Mouse (Mus musculus) heart, embryonic 11.5 days (tissue): ENCODE data around the gene Dnajc7. TPM values are rescaled to one million over a fixed set of nuclear protein-coding genes. Genes with fewer than 3 reads are reported as not detected.

Source experiments
- ATAC-seq: fragments of 200-750 bp; cut with Nextera tagmentation; replicated peaks from 2 replicates; pipeline ENCODE4 v1.8.0; 2017; ENCODE audit warnings: moderate library complexity; ENCODE audit not compliant: insufficient number of reproducible peaks, low FRiP score, low TSS enrichment
- H3K27ac ChIP-seq: fragments of 300-500 bp; sonication (generic); 2 replicates; pipeline ENCODE4 v1.5.1; 2014; ENCODE audit warnings: mild to moderate bottlenecking, low read depth, low read length
- H3K27me3 ChIP-seq: fragments of 300-500 bp; sonication (generic); 2 replicates; pipeline ENCODE4 v1.6.1; 2014; ENCODE audit warnings: mild to moderate bottlenecking, low read length, mixed read lengths; ENCODE audit not compliant: control insufficient read depth, insufficient read depth
- H3K36me3 ChIP-seq: fragments of 300-500 bp; sonication (generic); 2 replicates; pipeline ENCODE4 v1.6.1; 2014; ENCODE audit warnings: mild to moderate bottlenecking, low read length, moderate library complexity, mixed read lengths; ENCODE audit not compliant: control insufficient read depth, insufficient read depth
- H3K4me1 ChIP-seq: fragments of 300-500 bp; sonication (generic); 2 replicates; pipeline ENCODE4 v1.6.1; 2014; ENCODE audit warnings: low read length; ENCODE audit not compliant: control insufficient read depth, insufficient read depth
- H3K4me2 ChIP-seq: fragments of 300-500 bp; sonication (generic); 2 replicates; pipeline ENCODE4 v1.6.1; 2014; ENCODE audit warnings: mild to moderate bottlenecking, moderate library complexity
- H3K4me3 ChIP-seq: fragments of 300-500 bp; sonication (generic); 2 replicates; pipeline ENCODE4 v1.5.1; 2014; ENCODE audit warnings: low read depth, low read length
- H3K9ac ChIP-seq: fragments of 300-500 bp; sonication (generic); 2 replicates; pipeline ENCODE4 v1.6.1; 2014; ENCODE audit warnings: mild to moderate bottlenecking, low read depth, low read length, moderate library complexity
- H3K9me3 ChIP-seq: fragments of 300-500 bp; sonication (generic); replicated peaks from 2 replicates; pipeline ENCODE4 v1.6.1; 2016; ENCODE audit warnings: low read length; ENCODE audit not compliant: control insufficient read depth
- WGBS: fragments of 180-500 bp; shearing (Covaris S2); extraction: QIAGEN DNeasy Blood & Tissue Kit; methylation state at CpG from one replicate; pipeline ENCODE4 v1.1.7; 2014; ENCODE audit not compliant: insufficient replicate concordance; 5-methylcytosine and 5-hydroxymethylcytosine counted together
- polyA plus RNA-seq: library from polyadenylated mRNA; unstranded; fragments of >200 nt; fragmentation: Nextera tagmentation; extraction: Ambion mirVana; gene quantifications from 2 replicates; pipeline ENCODE4 v1.2.1, GENCODE M21; 2014

Gene Dnajc7
- polyA plus RNA-seq, 1 experiment from 2014 or later = 69.4 TPM

DNA sequence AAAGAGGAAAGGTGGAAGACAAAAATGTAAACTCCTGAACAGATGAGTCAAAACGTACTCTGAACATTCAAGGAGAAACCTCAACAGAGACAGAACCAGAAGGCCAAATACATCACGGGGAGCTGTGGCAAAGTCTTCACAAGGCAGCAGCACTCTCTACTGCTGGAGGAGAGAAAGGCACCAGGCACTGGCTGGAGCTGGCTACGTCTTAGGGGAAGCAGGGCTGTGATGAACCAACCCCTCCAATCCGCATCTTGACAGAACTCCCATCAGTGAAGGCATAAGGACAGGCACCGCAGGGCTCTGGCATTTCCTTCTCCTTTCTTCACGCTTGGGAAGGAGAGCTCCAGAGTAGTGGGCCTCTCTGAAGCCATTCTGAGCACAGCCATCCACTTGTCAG is 8.3 kb downstream of the Dnajc7 start:
- H3K27me3 ChIP-seq = no peaks in the 10 kb centered on the region
- no peak for ATAC-seq
- no peaks in the 10 kb centered on the region for H3K36me3 ChIP-seq
- H3K4me1 ChIP-seq = peaks cover 16% of the 10 kb centered on the region
- no peak overlapping the region for H3K9ac ChIP-seq
- WGBS = 88% methylated on average over 6 of the region's 6 CpGs
- no peak overlapping the region for H3K4me3 ChIP-seq
- no peak overlapping the region for H3K27ac ChIP-seq
- no peak overlapping the region for H3K4me2 ChIP-seq
- H3K9me3 ChIP-seq = no peaks in the 10 kb centered on the region

DNA sequence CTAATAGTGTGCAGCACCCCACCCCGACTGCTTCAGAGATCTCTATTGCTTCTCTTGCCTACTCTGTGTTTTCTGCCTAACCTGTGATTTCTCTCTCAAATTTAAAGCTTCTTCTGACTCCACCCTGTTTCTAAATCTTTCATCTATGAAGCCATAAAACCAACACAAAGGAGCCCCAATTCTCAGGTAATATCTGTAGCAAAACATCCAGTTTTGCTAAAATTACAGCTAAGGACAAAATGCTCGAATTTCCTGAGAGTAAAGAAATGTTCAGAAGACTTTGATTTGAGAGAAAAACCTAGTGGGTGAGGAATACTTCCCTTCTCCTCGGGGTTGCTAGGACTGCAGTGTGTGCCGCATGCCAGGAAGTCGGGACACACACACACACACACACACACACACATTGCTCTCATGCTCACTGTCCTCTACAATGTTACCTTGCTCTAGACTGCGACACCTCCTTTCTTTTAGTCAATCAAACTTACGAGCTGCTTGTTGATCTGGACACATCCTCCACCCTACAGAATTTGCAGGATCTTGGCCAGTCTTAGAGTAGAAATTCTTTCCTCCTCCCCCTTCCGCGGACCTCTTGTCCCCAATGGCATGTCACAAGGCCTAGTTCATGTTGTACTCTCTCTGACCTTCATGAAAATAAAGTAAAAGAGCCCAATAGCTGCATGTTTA is 9.8 kb downstream of the Dnajc7 start:
- Histone ChIP-seq H3K27ac (0 out of 2 replicates have a peak overlapping the region, but pooled peaks have one; percentile 38), H3K4me2 (no peak overlapping the region)
- 74% methylated on average over 9 of the region's 9 CpGs for WGBS

DNA sequence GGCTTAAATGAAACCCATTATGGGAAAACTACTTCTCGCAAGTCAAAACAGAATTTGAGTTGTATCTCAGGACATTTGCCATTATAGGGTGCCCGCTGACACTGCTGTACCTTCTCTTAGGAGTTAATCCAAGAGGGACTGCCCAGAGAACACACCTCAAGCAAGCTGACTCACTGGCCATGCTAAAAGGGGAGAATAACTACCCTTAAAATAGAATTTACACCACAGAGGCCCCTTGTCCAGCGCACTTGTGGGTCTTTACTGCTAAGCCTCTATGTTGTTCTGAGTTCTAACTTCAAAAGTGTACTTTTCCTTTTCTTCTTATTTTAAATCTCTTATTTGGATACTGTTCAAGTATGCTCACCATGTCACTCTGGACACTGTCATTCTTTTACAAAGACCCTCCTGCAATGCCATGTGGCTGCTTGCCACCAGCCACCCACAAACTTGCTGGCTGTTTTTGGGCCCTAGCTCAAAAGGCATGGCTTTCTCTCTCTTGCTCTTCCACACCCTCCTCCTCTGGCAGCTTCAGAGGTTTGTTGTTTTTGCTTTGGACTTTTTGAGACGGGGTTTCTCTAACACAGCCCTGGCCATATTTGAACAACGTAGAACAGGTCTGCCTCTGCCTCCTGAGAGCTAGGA is 10.5 kb downstream of the Dnajc7 start:
- H3K4me1 ChIP-seq = peaks cover 18% of the 10 kb centered on the region
- H3K4me3 ChIP-seq = no peak overlapping the region
- no peak for ATAC-seq
- H3K9ac ChIP-seq = no peak overlapping the region; the same call in 1 of the 2 replicates
- no peaks in the 10 kb centered on the region for H3K36me3 ChIP-seq
- peak overlapping the region; percentile 38; the same call in 1 of the 2 replicates for H3K27ac ChIP-seq
- H3K9me3 ChIP-seq = no peaks in the 10 kb centered on the region
- no peaks in the 10 kb centered on the region for H3K27me3 ChIP-seq
- peak overlapping the region; percentile 9; the same call in 1 of the 2 replicates for H3K4me2 ChIP-seq
- 82% methylated on average over 5 of the region's 5 CpGs for WGBS

More for the DNA sequence above, 9.8 kb downstream of the Dnajc7 start:
- no peaks in the 10 kb centered on the region for H3K36me3 ChIP-seq
- H3K9ac ChIP-seq = no peak overlapping the region
- peaks cover 16% of the 10 kb centered on the region for H3K4me1 ChIP-seq
- no peak for ATAC-seq
- no peaks in the 10 kb centered on the region for H3K27me3 ChIP-seq
- no peak overlapping the region for H3K4me3 ChIP-seq
- H3K9me3 ChIP-seq = no peaks in the 10 kb centered on the region

DNA sequence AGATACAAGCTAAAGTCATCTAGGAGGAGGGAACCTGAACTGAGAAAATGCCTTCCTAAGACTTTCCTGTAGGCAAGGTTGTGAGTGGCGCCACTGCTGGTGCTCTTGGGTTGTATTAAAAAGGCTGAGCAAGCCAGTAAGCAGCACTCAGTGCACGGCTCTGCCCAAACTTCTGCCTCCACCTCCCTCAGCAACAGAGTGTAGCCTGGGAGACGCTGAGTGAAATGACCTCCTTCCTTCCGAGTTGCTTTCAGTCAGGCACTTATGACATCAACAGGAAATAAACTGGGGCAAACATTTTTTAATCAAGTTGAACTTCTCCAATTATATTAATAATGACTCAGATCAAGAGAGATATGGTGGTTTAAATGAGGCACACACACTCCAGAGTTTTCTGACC is 11.2 kb downstream of the Dnajc7 start:
- no peak for ATAC-seq
- Histone ChIP-seq H3K4me3 (no peak overlapping the region), H3K27me3 (no peaks in the 10 kb centered on the region), H3K27ac (no peak overlapping the region), H3K9ac (no peak overlapping the region), H3K4me1 (peaks cover 23% of the 10 kb centered on the region), H3K9me3 (no peaks in the 10 kb centered on the region), H3K36me3 (0 out of 2 replicates have a peak, but pooled peaks cover under 1% of the 10 kb centered on the region), H3K4me2 (no peak overlapping the region; the same call in 1 of the 2 replicates)
- WGBS = 66% methylated on average over 4 of the region's 4 CpGs

DNA sequence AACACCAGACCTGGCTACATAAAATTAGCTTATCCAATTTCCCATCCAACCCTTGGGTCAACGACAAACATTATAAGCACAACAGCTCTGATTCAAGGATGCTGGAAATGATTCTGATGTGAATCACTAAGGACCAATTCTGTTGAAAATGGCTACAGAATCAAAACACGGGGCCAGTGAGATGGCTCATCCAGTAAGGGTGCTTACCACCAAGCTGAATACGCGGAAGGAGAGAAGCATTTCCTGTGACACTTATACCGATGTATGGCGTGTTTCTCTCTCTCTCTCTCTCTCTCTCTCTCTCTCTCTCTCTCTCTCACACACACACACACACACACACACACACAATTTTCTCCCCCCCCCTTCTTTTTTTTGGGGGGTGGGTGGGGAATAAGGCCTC is 12.8 kb downstream of the Dnajc7 start:
- 93% methylated on average over 6 of the region's 6 CpGs for WGBS
- Histone ChIP-seq H3K9me3 (no peaks in the 10 kb centered on the region), H3K4me2 (no peak overlapping the region), H3K9ac (no peak overlapping the region), H3K27me3 (no peaks in the 10 kb centered on the region), H3K27ac (no peak overlapping the region), H3K4me3 (no peak overlapping the region), H3K4me1 (peaks cover 21% of the 10 kb centered on the region), H3K36me3 (0 out of 2 replicates have a peak, but pooled peaks cover 2% of the 10 kb centered on the region)
- ATAC-seq = no peak

DNA sequence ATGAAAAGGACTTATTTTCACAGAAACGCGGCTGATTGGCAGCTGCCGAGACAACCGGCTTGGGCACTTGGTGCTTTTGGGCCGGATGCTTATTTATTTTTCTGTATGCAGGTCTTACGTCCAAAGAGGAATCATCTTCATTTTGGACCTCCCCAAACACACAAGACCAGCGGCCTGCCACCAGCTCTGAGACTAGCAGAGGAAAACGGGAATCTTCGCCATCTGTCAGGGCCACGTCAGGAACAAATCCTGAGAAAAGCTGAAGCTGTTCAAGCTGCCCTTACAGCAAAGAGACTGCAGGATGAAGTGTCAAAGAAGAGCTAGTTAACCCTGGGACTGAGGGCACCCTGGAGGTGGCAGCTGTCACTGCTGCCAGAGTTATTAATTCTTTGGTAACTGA is 14.5 kb downstream of the Dnajc7 start:
- peaks cover 20% of the 10 kb centered on the region for H3K4me1 ChIP-seq
- no peak for ATAC-seq
- no peak overlapping the region for H3K27ac ChIP-seq
- H3K4me2 ChIP-seq = no peak overlapping the region
- H3K9me3 ChIP-seq = no peaks in the 10 kb centered on the region
- no peaks in the 10 kb centered on the region for H3K27me3 ChIP-seq
- WGBS = 89% methylated on average over 10 of the region's 10 CpGs
- H3K36me3 ChIP-seq = peaks cover 3% of the 10 kb centered on the region; the same call in 1 of the 2 replicates
- H3K4me3 ChIP-seq = no peak overlapping the region
- H3K9ac ChIP-seq = no peak overlapping the region

DNA sequence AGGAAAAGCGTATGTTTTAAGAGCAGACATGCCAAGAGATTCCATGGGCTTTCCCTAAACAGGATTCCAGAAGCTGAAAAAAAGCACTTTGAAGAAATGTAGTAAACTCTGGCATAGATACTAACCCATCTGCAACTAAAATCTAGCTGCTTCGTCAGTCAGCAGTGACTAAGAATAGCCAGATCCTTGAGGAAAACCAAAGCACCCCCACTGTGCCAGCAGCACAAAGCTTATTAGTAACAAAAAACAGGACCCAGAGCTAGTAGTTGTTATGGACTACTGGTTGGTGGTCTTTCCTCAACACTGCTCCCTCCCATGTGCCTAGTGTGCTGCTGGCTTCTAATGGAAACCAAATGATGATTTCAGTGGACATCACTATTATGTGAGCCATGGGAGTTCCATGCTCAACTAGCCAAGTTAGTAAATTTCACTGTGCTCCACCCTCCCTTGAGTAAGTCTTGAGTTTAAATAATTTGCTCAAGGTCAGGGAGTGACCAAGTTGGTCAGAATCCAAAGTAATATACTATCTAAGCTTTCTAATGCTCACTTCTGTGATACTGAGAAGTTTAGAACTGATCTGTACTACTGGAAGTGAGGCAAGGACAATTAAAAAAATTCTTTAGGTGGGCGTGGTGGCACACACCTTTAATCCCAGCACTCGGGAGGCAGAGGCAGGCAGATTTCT is 15.5 kb downstream of the Dnajc7 start:
- 80% methylated on average over 4 of the region's 4 CpGs for WGBS
- H3K27ac ChIP-seq = no peak overlapping the region

DNA sequence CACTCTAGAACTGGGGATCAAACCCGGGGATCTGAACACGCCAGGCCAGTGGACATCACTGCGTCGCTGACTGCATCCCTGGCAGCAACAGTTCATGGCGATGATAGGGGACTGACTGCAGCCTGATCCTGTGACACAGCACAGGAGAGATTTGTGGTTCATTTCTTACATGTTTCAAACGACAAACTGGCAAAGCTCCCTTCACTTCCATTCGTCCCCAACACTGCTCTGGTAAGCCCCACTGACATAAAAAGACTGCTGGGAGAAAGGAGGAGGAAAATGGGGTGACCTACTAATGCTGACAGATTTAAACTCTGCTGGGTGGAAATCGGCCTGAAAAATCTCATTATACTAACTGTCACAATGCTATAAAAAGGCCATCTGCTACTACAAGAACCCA is 16.2 kb downstream of the Dnajc7 start:
- Histone ChIP-seq H3K36me3 (peaks cover 15% of the 10 kb centered on the region), H3K27me3 (no peaks in the 10 kb centered on the region), H3K4me3 (no peak overlapping the region), H3K27ac (no peak overlapping the region), H3K4me2 (no peak overlapping the region), H3K9me3 (no peaks in the 10 kb centered on the region), H3K4me1 (peaks cover 12% of the 10 kb centered on the region), H3K9ac (no peak overlapping the region)
- WGBS = 73% methylated on average over 8 of the region's 8 CpGs
- no peak for ATAC-seq

More for the DNA sequence above, 15.5 kb downstream of the Dnajc7 start:
- no peak for ATAC-seq
- Histone ChIP-seq H3K36me3 (peaks cover 10% of the 10 kb centered on the region), H3K4me3 (no peak overlapping the region), H3K27me3 (no peaks in the 10 kb centered on the region), H3K4me2 (no peak overlapping the region), H3K4me1 (peaks cover 14% of the 10 kb centered on the region), H3K9me3 (no peaks in the 10 kb centered on the region), H3K9ac (no peak overlapping the region)
